Mouse (Mus musculus) small intestine, adult 2 months (tissue): Measurements from ENCODE around the gene Ahnak2. TPM values are rescaled to one million over a fixed set of nuclear protein-coding genes. Genes with fewer than 3 reads are reported as not detected.

Source experiments
- H3K27ac ChIP-seq: fragments of 200-500 bp; 2 replicates; pipeline ENCODE4 v1.5.1; 2012; ENCODE audit warnings: low read depth, low read length, control low read depth, inconsistent platforms; ENCODE audit not compliant: insufficient read depth
- H3K27me3 ChIP-seq: fragments of 200-500 bp; 2 replicates; pipeline ENCODE4 v1.6.1; 2012; ENCODE audit warnings: mild to moderate bottlenecking, moderate library complexity, low read length, inconsistent platforms; ENCODE audit not compliant: control insufficient read depth, insufficient read depth
- H3K36me3 ChIP-seq: fragments of 200-500 bp; 2 replicates; pipeline ENCODE4 v1.6.1; 2012; ENCODE audit warnings: mild to moderate bottlenecking, low read length, control low read depth, inconsistent platforms; ENCODE audit not compliant: control insufficient read depth, insufficient read depth
- H3K4me1 ChIP-seq: fragments of 200-500 bp; 2 replicates; pipeline ENCODE4 v1.6.1; 2012; ENCODE audit warnings: low read length, inconsistent platforms, mixed read lengths; ENCODE audit not compliant: control insufficient read depth, insufficient read depth, insufficient read length
- H3K4me3 ChIP-seq: fragments of 200-500 bp; 2 replicates; pipeline ENCODE4 v1.5.1; 2012; ENCODE audit warnings: low read depth, mild to moderate bottlenecking, control low read depth, inconsistent platforms, low read length, moderate library complexity
- CTCF ChIP-seq: fragments of 200-500 bp; IDR thresholded peaks from 2 replicates; pipeline ENCODE4 v1.5.1; 2012; ENCODE audit warnings: low read depth, mild to moderate bottlenecking, control low read depth, inconsistent platforms, low read length, moderate library complexity, mixed read lengths; ENCODE audit not compliant: insufficient replicate concordance, insufficient read length; ENCODE audit errors: extremely low read depth
- POLR2A ChIP-seq: fragments of 200-500 bp; IDR thresholded peaks from 2 replicates; pipeline ENCODE4 v1.6.1; 2012; ENCODE audit warnings: low read depth, mild to moderate bottlenecking, control low read depth, inconsistent platforms, low read length, moderate library complexity
- WGBS: fragments of 180-500 bp; shearing (Covaris S2); methylation state at CpG from one replicate; pipeline ENCODE4 v1.1.7; 2018; 5-methylcytosine and 5-hydroxymethylcytosine counted together
- polyA plus RNA-seq: library from polyadenylated mRNA; depleted of rRNA; stranded (reverse); fragments of >200 nt; gene quantifications from 2 replicates; pipeline ENCODE4 v1.2.3, GENCODE M21; 2012

The Ahnak2 gene
- polyA plus RNA-seq, 1 experiment: 1.4 TPM

DNA sequence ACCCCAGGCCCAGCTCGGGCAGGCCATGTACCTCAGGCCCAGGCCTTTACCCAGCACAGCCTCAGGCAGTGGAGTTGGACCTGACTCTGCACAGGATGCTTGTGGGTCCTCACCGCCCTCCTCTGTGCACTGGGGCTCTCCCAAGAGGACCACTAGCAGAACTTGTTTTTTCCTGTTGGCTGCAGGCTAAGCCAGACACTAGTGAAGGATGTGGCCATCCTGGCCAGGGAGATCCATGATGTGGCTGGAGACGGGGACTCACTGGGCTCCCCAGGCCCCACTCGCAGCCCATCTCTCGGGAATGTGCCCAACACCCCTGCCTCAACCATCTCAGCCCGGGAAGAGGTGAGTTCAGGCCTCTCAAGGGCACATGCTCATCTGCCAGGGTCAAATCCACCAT lies 59.7 kb downstream of the Ahnak2 start:
- peaks cover 3% of the 10 kb centered on the region for H3K4me1 ChIP-seq
- 52% methylated on average over 6 of the region's 6 CpGs for WGBS
- no peaks in the 10 kb centered on the region for H3K27me3 ChIP-seq
- no peak overlapping the region for H3K4me3 ChIP-seq
- H3K27ac ChIP-seq: peak overlapping the region; percentile 8; the same call in 1 of the 2 replicates
- peaks cover 34% of the 10 kb centered on the region for H3K36me3 ChIP-seq
- TF ChIP-seq CTCF (no peak), POLR2A (no peak)

DNA sequence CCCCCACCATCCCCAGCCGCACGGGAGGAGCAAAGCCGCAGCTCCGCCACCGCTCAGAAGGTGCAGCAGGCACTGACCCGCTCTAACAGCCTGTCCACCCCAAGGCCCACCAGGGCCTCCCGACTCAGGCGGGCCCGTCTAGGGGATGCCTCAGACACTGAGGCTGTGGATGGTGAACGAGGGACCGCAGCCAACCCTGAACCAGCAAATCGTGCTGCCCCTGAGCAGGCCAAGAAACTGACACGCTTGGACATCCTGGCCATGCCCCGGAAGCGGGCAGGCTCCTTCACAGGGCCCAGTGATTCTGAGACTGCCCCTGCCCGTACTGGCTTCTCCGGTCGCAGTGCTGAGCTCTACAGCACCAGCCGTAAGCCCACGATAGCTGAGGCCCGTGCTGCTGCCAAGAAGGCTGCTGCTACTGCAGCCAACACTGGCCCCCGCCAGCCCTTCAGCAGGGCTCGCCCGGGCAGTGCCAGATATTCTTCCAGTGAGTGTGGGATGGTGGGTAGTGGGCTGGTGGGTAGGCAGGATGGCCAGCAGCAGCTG lies 63.4 kb downstream of the Ahnak2 start:
- Histone ChIP-seq H3K27ac (no peak overlapping the region), H3K36me3 (peaks cover 54% of the 10 kb centered on the region)
- WGBS: 94% methylated on average over 24 of the region's 24 CpGs

DNA sequence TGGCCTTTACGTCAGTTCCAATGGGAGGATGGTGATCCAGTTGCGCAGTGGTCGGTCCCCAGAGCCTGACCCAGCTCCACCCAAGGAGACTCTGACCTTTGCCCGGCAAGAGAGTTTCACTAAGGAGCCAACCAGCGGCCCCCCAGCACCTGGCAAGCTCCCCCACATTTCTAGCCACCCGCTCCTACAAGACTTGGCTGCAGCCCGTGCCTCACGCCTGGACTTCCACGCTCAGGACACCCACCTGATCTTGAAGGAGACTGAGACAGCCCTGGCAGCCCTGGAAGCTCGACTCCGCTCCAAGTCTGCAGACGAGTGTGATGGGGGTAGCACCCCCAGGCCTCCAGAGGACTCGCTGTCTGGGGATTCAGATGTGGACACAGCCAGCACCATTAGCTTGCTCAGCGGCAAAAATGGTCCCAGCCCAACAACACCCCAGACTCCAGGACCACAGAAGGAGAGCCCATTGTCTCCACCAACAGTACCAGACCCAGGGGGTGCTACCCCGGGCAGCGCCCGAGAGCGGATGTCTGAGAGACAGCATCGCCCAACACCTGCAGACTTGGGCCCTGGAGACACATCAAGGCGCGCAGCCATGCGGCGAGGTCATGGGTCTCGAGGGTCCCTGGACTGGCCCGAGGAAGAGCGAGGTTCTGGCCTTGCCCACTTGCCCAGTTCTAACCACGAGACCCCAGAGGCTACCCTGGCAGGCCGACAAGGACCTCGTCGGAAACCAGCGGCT lies 64.0 kb downstream of the Ahnak2 start:
- TF ChIP-seq CTCF: no peak
- no peak for TF ChIP-seq POLR2A
- Histone ChIP-seq H3K4me3 (no peak overlapping the region), H3K27ac (no peak overlapping the region), H3K36me3 (peaks cover 58% of the 10 kb centered on the region), H3K4me1 (peaks cover 2% of the 10 kb centered on the region), H3K27me3 (no peaks in the 10 kb centered on the region)
- 91% methylated on average over 31 of the region's 31 CpGs for WGBS

More for the DNA sequence above, 63.4 kb downstream of the Ahnak2 start:
- Histone ChIP-seq H3K27me3 (no peaks in the 10 kb centered on the region), H3K4me3 (no peak overlapping the region), H3K4me1 (peaks cover 3% of the 10 kb centered on the region)
- TF ChIP-seq POLR2A (no peak), CTCF (no peak)

DNA sequence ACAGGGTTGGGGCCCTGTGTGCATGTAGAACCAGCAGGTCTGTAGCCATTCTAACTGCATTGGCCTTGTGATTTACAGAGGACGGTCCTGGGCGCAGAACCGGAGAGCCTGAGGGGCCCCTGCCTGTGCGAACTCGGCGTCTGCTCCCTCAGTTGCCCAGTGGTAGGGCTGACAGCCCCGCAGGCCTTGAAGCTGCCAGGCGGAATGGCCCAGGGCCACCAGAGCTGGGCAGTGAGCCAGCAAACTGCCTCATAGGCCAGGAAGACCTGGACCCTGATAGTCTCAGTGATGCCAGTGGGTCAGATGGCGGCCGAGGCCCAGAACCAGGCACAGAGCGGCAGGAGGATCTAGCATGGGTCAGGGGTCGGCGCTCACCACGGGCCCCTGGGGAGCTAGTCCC lies 64.7 kb downstream of the Ahnak2 start:
- 89% methylated on average over 14 of the region's 14 CpGs for WGBS
- Histone ChIP-seq H3K27me3 (no peaks in the 10 kb centered on the region), H3K4me3 (no peak overlapping the region), H3K27ac (no peak overlapping the region), H3K4me1 (no peaks in the 10 kb centered on the region; the same call in 1 of the 2 replicates), H3K36me3 (peaks cover 64% of the 10 kb centered on the region)
- TF ChIP-seq CTCF: no peak
- TF ChIP-seq POLR2A: no peak

DNA sequence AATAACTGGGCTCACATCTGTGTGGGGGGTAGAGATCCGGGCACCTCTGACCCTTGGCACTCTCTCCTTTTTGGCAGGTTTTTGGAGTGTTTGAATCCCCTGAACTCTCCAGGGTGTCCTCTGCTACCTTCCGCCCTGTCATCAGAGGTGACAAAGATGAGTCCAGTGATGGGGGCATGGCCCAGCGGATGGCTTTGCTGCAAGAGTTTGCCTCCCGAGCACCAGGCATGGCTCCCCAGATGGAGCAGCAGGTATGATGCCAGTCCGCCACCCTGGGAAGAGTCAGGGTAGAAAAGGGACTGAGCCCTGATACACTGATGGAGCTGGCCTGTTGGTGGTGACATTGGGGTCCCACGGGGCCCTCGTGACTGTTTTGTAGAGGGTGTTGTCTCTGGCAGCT lies 65.4 kb downstream of the Ahnak2 start:
- no peak overlapping the region for H3K27ac ChIP-seq
- TF ChIP-seq CTCF (no peak), POLR2A (no peak)
- peaks cover 68% of the 10 kb centered on the region for H3K36me3 ChIP-seq
- 94% methylated on average over 7 of the region's 7 CpGs for WGBS
- no peaks in the 10 kb centered on the region for H3K4me1 ChIP-seq
- no peaks in the 10 kb centered on the region for H3K27me3 ChIP-seq
- H3K4me3 ChIP-seq: no peak overlapping the region

DNA sequence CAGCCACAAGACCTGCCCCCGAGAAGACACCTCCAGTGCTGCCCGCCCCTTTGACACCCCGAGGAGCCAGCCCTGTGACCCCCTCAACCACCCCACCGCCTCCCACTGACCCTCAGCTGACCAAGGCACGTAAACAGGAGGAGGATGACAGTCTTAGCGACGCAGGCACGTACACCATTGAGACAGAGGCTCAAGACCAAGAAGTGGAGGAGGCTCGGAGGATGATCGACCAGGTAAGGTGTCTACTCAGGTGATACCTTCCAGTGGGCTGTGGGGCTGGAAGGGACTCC lies 65.9 kb downstream of the Ahnak2 start:
- TF ChIP-seq POLR2A (no peak), CTCF (no peak)
- 91% methylated on average over 10 of the region's 10 CpGs for WGBS
- peaks cover 70% of the 10 kb centered on the region for H3K36me3 ChIP-seq
- H3K4me3 ChIP-seq: no peak overlapping the region
- no peak overlapping the region for H3K27ac ChIP-seq
- no peaks in the 10 kb centered on the region for H3K4me1 ChIP-seq
- H3K27me3 ChIP-seq: no peaks in the 10 kb centered on the region

DNA sequence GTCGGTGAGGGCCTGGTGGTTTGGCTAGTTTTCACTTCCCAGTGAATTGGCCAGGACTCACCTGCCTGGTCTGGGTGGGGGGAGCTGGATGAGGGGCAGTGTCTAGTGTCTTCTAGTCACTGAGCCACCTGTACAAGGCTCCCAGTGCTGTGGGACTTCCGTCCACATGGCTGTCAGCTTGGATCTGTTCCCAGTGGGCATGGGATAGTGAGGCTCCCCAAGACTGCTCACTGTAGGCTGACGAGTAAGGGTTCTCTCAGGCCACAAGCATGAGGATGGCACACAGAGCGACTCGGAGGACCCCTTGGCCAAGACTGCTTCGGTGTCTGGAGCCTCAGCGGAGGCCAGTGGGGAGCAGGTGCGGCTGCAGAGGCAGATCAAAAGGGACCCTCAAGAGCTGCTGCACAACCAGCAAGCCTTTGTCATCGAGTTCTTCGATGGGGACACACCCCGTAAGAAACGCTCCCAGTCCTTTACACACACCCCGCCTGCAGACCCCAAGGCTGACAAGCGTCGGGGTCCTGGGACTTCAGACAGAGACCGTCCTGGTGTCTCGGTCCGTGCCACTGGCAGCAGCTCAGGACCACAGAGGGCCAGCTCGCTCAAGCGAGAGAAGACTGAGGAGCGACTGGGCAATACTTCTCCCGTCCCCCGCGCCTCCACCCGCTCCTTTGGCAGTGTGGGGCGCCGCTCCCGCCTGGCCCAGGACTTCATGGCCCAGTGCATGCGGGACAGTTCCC lies 66.4 kb downstream of the Ahnak2 start:
- Histone ChIP-seq H3K36me3 (peaks cover 75% of the 10 kb centered on the region), H3K4me3 (no peak overlapping the region), H3K27me3 (no peaks in the 10 kb centered on the region), H3K27ac (no peak overlapping the region), H3K4me1 (no peaks in the 10 kb centered on the region)
- WGBS: 94% methylated on average over 29 of the region's 29 CpGs
- TF ChIP-seq CTCF: no peak
- no peak for TF ChIP-seq POLR2A
